Mouse (Mus musculus): ENCODE data around the gene Ilkap. TPM values are rescaled to one million over a fixed set of nuclear protein-coding genes. Genes with fewer than 3 reads are reported as not detected.

The Ilkap gene
- 71.1 and 78.4 TPM in 2 replicates for polyA plus RNA-seq (2015; fragmentation: Nextera tagmentation; extraction: Ambion mirVana)

DNA sequence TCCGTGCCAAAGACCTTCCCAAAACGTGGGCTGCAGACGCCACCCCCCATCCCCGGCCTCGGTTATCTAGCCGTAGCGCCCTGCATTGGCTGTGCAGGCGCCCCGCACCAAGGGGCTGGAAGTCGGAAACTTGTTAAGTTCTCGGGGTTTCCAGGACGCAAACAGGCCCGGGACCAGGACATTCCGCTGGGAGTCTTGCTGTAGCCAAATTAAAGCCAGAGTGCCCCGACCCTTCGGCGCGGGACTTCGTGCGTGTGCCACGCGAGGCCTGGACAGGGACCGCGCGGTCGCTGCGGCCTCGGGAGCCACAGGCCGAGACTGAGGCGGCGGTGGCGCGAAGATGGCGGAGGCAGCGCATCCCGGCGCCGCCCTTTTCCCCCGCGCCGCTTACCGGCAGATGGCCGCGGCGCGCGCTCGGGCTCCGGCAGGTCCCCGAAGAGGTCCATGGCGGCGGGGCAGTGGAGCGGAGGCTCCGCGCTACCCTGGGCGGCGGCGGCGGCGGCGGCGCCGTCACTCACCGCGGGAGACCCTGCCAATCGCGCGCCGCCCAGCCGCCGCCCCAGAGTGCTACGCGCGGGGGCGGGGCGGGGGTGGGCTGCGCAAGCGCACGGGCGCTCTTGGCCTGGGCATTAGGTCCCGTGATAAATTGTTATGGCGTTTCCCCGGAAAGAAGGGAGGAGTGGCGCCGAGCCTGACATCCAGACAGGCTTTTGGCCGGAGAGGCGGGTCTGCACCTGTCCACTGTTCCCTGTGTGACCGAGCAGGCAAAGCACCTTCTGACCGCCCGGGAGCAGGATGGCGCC, at the start of gene Ilkap:
TSS of gene Ilkap (minus strand) at position 556 of the 803 bp plus-strand sequence.

DNA sequence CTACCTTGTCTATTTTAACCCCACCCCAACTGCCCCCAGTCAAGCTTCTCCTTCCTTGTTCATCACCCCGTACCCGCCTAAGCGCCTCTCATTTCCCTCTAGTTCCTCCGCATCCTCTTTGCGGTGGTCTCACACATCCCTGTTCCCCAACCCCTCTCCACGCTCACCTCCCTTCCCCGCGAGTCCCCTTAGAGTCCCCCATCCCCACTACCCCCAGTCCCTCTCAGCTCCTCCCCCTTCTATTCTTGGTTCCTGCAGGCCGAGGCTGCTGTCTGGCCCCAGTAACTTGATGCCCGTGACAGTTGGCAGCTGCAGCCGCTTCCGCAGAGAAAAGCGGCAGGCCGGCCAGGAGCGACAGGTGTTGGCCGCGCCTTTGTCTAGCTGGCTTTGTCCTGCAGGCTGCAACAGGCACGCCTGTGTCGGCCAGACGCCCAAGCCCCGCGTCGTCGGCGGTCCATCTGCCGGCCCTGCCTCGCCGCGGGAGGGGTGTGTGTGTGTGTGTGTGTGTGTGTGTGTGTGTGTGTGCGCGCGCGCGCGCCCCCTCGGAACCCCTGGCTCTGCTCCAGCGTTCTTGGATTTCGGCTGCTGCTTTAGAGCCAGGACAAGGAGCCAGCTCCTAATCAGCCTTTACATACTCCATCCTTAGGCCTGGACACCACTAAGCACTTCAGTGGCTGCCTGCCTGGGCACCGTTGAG, 15.4 kb upstream of the Ilkap start, which contains the start of gene Hes6:
TSS of gene Hes6 (minus strand) at position 141 of the 697 bp plus-strand sequence.

DNA sequence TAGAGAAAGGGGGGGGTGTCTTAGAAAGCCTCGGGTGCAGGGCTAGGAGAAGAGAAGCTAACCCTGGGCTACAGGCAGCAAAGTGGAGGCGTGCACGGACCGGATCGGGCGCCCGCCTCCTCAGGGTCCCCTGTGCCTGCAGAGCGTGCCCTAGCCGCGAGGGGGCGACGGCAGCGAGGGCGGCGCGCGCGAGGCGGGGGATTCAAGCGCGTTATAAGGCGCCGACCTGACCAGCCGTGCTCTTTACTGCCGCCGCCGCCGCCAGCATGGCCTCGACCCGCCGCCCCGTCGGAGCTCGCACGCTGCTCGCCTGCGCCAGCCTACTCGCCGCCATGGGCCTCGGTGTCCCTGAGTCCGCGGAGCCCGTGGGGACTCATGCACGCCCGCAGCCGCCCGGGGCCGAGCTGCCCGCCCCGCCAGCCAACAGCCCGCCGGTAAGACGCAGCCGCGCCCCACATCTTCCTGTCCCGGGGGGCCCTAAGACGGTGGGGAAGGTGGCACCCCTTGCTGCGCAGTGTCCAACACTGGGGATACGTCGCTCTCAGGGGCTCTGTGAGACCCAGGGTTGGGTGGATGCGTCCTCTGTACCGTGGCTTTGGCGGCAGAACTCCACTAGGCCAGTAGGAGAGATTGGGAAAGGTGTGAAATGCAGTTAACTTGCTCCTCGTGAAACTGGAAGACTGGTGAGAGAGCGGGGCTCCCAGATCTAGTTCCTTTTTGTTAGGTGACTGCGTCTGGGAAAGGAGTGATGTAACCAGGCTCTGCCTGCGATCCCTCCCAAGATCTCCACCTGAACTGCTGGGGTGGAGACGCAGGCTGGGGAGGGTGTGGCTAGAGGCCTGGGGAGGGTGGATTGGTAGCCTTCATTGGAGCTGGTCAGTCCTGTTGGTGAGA, 32.2 kb downstream of the Ilkap start, which contains the start of gene Erfe:
TSS of gene Erfe (plus strand) at position 216 of the 894 bp plus-strand sequence.

DNA sequence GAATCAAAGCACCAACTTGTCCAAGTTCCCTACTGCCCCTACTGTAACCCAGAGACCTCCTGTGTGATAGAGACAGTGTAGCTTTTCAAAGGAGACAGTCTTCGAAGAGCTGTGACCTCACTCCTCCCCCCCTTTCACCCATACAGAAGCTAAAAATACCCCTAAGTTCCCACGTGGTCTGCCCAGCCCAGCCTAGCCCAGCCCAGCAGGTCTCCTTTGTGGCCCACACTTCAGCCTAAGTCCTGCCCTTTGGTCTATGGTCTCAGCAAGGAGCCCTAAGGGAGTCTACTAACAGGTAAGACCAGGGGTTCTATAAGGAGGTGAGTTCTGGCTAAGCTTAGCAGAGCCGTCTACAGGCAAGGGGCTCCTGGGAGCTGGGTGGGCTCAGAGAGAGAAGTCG, 47.8 kb downstream of the Ilkap start, which contains the start of gene Klhl30:
TSS of gene Klhl30 (plus strand) at position 176 of the 400 bp plus-strand sequence.

Other genes with a start within 250 kb of the Ilkap start
- 7.6 and 10.1 TPM in 2 replicates for gene Ramp1, start 219.0 kb downstream of the Ilkap start, polyA plus RNA-seq (2015; fragmentation: Nextera tagmentation; extraction: Ambion mirVana)
- gene Ube2f, start 148.5 kb downstream of the Ilkap start, polyA plus RNA-seq (2015; fragmentation: Nextera tagmentation; extraction: Ambion mirVana): 58.8 and 72.1 TPM in 2 replicates
- 10.9 and 11.2 TPM in 2 replicates for gene Scly, start 100.5 kb downstream of the Ilkap start, polyA plus RNA-seq (2015; fragmentation: Nextera tagmentation; extraction: Ambion mirVana)
- gene Espnl, start 76.7 kb downstream of the Ilkap start, polyA plus RNA-seq (2015; fragmentation: Nextera tagmentation; extraction: Ambion mirVana): 0.05 TPM in 1 of 2 replicates, not detected in the other
- gene Klhl30, start 47.8 kb downstream of the Ilkap start, polyA plus RNA-seq (2015; fragmentation: Nextera tagmentation; extraction: Ambion mirVana): 0.35 and 0.40 TPM in 2 replicates
- 0.71 and 0.85 TPM in 2 replicates for gene Erfe, start 32.4 kb downstream of the Ilkap start, polyA plus RNA-seq (2015; fragmentation: Nextera tagmentation; extraction: Ambion mirVana)
- 23.8 and 24.1 TPM in 2 replicates for gene Hes6, start 15.2 kb upstream of the Ilkap start, polyA plus RNA-seq (2015; fragmentation: Nextera tagmentation; extraction: Ambion mirVana)
- 2.4 and 2.8 TPM in 2 replicates for gene Per2, start 60.5 kb upstream of the Ilkap start, polyA plus RNA-seq (2015; fragmentation: Nextera tagmentation; extraction: Ambion mirVana)
- gene Traf3ip1, start 95.8 kb upstream of the Ilkap start, polyA plus RNA-seq (2015; fragmentation: Nextera tagmentation; extraction: Ambion mirVana): 4.1 and 5.1 TPM in 2 replicates
- gene Asb1, start 141.7 kb upstream of the Ilkap start, polyA plus RNA-seq (2015; fragmentation: Nextera tagmentation; extraction: Ambion mirVana): 4.0 and 4.7 TPM in 2 replicates

Data from urinary bladder, postnatal 0 days (tissue).